Mouse (Mus musculus): ENCODE data around the gene Lpgat1.

Gene Lpgat1

DNA sequence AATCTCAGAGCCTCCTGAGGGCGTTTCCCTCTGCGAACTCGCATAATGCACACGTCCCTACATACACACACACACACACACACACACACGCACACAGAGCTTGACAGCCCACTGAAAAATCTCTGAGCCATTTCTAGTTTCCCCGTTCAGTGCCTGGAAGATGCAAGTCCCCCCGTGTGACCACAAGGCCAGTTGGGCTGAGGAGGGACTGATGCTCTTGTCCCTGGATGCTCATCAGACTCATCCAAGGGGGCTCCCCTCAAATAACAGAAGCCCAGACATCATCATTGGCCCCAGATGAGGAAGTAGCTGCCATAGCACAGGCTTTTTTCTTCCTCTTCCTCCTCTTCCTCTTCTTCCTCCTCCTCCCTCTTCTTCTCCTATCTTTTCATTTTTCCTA, 90.3 kb downstream of the Lpgat1 start:
- no peak for DNase-seq

DNA sequence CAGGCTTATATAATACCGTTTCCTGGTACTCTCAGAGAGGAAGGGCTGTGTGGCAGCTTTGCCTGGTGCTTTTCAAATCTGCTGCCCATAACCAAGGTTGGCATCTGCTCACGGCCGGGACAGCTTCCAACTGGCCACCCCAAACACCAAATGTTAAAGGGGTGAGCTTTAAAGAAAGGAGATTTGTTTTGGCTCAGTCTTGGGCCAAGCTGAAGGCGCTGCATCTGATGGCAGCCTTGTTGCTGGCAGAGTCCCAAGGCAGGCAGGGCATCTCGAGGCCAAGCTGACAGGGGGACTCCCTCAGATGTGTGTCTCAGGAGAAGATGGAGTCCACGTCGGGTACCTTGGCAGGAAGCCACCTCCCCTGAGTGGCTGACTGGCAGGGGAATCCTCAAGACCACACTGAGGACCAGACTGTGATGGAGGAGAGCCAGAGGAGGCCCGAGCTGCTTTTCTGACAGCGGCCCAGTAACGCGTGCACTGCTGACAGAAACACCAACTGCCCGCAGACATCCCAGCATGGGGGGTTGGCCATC, 91.1 kb downstream of the Lpgat1 start:
- peak; percentile 33 for DNase-seq

DNA sequence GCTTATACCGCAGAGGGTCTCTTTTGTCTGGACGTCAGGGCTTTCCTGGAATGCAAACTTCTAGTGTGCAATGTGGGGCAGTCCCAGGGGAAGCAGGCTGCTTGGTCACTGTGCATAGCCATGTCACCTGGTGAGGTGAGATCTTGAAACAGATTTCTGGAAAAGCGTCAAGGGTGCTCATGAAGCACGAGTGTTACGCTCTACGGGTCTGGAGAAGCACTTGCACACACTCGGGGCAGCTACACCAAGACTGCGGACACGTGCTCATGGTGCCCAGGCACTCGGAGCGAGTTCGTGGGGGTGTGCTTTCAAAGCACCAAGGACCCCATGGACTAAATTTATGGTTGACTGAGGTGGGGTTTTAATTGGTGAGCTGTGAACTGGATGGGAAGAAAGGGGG, 94.1 kb downstream of the Lpgat1 start:
- DNase-seq: no peak

DNA sequence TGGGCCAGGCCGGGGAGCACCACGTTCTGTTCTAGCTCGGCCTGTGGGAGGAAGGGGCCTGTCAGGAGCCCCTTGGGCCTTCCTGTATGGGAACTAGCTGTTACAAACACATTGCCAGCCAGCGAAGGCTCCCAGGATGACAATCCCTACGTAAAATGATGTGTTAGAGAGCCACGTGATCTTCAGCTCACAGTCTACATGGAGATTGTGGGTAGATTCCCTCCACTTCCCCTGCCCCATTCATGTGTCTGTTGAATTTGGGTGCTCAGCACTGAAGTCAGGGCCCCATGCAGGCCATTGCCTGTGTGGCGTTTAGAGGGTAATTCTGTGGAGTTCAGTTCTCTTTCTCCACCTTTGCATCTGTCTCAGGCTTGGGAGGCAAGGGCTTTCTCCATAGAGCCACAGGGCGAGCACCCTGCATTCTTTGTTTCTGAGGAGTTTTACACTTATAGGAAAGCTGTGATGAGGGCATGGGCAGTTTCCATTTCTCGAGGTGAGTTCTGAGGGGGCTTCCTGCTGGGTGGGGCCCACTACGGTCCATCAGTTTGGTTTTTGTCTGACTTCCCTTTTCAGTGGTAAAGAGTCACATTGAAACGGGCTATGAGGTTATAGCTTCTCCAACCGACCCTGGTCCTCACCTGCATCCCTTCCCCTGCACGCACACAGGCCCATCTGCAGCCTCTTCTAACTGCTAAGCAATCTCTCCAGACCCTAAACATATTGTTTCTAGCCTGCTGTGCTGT, 95.5 kb downstream of the Lpgat1 start:
- no peak for DNase-seq

DNA sequence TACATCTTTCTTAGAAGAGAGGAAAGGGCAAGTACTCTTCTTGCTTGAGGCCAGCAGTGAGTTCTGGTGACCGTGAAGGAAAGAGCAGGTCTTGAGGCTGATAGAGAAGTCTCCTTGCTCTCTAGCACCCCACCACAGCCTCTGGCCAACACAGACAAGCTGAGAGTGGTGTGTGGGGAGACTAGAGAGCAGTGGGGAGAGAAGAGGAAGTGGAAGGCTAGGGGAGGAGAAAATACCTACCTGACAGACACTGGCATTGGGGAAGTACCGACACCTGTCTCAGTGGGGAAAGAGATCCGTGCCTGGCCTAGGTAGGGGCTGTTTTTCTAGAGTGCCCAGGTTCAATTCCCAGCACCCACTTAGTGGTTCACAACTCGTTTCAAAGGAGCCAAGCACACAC, 96.6 kb downstream of the Lpgat1 start:
- no peak for DNase-seq

DNA sequence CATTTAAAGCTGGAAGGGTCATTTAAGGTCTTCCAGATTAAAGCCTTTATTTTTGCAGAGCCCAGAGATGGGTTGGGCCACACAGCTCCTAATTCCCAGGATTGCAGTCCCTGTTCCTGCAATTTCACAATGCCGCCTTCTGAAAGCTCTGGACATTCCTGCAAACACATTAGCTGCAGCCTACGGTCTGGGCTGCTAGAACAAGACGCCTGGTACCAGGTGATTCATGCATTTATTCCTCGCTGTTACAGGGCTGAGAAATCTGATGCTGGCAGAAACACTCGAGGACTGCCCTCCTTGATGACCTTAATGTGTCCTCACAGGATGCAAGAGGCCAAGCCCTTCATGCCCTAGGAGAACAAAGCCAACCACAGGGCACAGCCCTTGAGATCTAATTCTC, 97.3 kb downstream of the Lpgat1 start:
- DNase-seq: no peak

DNA sequence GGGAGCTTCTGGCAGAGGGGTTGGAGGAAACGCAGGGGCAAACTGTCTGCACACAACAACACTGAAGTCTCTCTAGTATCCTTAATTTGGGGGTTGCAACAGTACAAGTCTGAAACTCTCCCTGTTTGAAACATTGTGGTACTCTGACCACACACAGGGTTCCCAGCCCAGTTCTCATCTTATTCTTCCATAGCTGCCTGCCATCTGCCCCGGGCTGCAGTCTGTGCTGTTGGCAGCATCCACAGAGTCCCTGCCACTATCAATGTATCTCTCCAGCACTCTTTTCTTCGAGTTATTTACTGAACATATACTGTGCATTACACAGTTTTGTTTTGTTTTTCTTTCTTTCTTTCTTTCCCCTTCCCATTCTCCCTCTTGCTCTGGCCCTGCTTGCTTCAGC, 99.0 kb downstream of the Lpgat1 start:
- no peak for DNase-seq

DNA sequence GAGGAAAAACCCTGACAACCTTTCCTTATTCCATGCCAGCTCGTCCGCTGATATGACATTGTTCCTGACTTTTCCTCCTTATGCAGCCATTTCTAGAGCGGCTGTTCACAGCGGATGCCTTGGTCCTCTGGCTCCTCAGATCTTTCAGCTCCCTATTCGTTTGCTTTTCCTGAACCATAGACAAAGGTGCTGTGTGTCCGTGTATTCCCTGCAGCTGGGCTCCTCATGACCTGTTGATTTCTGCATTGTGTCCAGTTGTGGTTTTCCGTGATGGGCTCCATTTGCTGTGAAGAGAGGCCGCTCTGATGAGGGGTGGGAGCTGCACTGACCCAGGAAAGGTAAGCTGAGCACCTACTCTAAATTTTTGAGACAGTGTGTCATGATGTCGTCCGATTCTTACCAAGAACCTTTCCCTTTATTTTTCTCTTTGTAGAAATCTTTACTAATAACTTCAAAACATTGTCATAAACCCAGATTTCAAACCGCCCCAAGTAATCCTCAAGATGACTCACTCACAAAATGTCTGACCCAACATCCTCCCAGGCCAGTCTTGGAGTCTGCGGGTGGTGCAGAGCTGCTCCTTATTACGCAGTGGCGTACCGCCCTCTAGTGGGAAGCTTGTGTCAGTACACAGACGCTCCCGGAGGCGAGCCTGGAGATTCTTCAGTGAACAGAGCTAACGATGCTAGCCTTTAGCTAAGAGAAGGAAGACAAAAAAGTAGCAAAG, 99.9 kb downstream of the Lpgat1 start:
- DNase-seq: peak; percentile 84

DNA sequence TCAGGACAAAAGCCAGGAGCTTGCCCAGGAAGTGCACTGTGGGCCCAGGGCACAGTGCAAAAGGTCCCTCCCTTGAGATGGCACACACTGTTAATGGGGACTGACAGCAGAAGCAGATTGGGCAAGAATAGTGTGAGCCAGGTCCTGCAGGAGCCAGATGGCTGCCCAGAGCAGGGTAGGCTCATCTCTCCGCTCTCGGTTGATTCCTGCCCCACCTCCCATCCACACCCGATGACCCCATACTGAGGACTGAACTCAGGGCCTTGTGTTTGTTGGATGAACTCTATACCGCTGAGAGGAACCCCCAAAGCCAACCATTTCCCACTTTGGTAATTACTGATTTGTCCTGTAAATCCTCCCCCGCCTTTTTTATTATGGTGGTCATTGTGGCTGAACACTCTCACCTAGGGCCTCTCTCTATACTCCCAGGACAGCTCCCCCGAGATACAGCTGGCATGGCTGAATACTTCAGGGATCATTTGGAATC, 100.6 kb downstream of the Lpgat1 start:
- DNase-seq: no peak

DNA sequence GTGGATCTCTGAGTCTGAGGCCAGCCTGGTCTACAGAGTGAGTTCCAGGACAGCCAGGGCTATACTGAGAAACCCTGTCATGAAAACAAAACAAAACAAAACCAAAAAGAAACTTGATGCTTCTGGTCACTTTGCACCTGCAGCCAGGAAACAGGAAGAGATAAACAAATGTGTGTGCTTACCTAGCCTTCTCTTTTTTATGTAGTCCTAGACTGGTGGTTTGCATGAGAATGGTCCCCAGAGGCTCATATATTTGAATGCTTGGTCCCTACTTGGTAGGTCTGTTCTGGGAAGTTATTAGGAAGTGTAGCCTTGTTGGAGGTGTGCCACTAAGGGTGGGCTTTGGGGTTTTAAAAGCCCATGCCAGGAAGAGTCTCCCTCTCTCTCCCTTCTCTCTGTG, 101.4 kb downstream of the Lpgat1 start:
- no peak for DNase-seq

DNA sequence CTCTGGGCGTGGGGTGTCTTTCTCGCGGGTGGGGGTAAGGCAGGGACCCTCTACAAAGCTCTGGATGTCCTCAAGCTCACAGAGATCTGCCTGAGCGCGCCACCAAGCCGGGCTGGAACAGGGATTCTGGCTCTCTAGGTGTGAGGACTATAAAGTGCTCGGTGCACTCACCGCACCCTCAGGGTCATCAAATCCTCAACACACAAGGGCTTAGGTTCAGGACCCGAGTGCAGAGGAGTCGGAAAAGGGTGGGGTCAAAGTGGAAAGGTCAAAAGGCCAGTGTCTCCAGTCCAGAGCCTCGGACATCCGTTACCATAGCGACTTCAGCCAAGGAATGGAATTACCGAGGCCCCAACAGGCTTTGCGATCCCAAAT, 103.3 kb downstream of the Lpgat1 start:
- DNase-seq: no peak

DNA sequence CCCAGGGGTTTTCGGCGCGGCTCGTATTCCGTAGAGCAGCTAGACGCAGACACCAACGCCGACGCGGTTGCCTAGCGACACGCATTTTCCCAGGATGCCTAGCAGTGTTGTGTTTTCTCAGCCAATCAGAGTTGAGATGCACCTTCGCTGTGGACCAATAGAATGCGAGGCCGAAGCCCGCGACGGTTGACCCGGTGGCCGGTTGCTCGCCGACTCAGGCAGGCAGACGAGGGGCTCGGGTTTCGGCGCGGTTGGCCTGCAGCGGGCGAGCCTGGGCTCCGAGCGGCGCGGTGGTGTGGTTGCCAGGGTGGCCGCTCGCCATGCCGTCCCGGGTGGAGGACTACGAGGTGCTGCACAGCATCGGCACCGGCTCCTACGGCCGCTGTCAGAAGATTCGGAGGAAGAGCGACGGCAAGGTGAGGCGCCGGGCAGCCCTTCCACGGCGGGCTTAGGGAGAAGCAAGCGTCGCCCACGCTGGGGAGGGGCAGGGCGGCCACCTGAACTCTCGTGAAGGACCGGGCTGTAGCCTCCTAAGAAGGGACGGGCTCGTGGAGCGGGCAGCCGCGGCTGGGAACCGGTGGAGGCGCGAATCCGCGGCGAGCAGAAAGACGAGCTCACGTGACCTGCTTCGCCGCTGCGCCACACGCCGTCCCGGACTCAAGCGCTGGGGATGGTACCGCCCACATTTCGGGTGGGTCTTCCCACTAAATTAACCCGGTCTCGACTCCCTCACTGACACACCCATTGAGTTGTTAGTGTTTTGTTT, 103.9 kb downstream of the Lpgat1 start, which contains the start of gene Nek2:
TSS of gene Nek2 (plus strand) at position 119 of the 766 bp plus-strand sequence.
- DNase-seq: peak; percentile 97

DNA sequence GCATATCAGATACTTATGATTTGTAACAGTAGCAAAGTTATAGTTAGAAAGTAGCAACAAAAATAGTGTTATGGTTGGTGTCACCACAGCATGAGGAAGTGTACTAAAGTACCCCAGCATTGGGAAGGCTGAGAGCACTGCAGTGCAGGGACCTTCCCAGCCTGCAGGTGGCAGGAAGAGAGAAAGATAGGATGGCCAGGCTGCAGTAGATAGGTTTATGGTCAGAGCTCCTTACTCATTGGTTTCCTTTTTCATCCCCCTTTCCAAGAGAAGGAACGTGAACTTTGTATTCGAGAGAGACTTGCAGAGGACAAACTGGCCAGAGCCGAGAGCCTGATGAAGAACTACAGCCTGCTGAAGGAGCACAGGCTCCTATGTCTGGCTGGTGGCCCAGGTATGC, 111.5 kb downstream of the Lpgat1 start:
- no peak for DNase-seq

DNA sequence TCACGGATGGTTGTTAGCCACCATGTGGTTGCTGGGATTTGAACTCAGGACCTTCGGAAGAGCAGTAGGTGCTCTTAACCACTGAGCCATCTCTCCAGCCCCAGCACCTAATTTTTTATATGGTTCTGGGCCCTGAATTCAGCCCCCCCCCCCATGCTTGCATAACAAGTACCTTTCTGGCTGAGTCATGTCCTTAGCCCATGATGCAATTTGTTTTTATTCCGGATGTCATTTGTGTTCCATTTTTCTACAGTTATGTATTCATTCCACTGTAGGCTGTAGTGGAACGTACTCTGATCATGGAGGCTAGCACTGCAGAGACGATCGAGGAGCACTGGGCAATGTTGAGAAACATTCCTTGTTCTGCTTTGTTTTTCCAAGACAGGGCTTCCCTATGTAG, 115.8 kb downstream of the Lpgat1 start:
- DNase-seq: no peak

All from right cerebral cortex, postnatal 25 days (tissue).